Mouse (Mus musculus) G1E (cell line): ENCODE measurements at regions not wholly inside any gene's neighbourhood (a gene's known extent, or its start where the extent isn't known, plus 50 kb on each side); places are given as distances from the start of the nearest gene placed in this dataset.

ENCODE experiments used
- CTCF ChIP-seq: IDR thresholded peaks from 2 replicates; pipeline ENCODE4 v1.5.1; 2012; ENCODE audit warnings: low read depth, low read length, inconsistent platforms, mixed read lengths
- GATA1 ChIP-seq: IDR thresholded peaks from 2 replicates; pipeline ENCODE4 v1.6.1; 2012; ENCODE audit warnings: borderline replicate concordance, low read length, inconsistent platforms, mixed read lengths

GRCm38 (mm10) chr4:10235324-10235723, 639.0 kb upstream of the 2610301B20Rik start:
- TF ChIP-seq CTCF, result no peak
- no peak for TF ChIP-seq GATA1
